Mouse (Mus musculus): Measurements from ENCODE around the gene Atrnl1. TPM values are rescaled to one million over a fixed set of nuclear protein-coding genes. Genes with fewer than 3 reads are reported as not detected.

Atrnl1 gene
- total RNA-seq (2021): 10 to 100 TPM; 25.3 to 33.2 TPM
- long read RNA-seq, experiment 1, partial matches to known transcripts: 7 of 7 reads
- long read RNA-seq, experiment 1, other reads (novel, unspliced or antisense): 0 of 7 reads
- long read RNA-seq, experiment 2, partial matches to known transcripts: 2 of 5 reads
- long read RNA-seq, experiment 2, other reads (novel, unspliced or antisense): 3 of 5 reads

- DNase-seq: peak; percentile 92
These were observed at the start of gene Atrnl1 for GRCm38 (mm10) chr19:57610476-57611261. Gene Atrnl1 (plus strand): TSS chr19:57611034.

DNA sequence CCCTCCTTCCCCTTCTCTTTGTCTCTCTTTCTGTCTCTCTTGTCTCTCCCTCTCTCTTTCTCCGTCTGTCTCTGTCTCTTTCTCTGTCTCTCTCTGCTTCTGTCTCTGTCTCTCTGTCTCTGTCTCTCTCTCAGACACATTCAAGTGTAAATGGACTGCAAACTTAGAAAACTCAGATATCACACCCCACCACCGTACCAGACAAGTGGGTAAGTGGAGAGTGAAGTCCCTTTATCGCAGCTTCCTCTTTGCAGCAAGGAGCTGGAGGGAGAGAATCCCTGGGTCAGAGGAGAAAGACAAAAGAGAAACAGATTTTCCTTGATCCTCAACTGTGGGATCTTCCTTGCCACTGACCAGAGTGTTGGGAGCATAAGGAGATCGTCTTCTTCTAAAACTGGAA is 49.3 kb upstream of the Atrnl1 start:
- DNase-seq: no peak

DNA sequence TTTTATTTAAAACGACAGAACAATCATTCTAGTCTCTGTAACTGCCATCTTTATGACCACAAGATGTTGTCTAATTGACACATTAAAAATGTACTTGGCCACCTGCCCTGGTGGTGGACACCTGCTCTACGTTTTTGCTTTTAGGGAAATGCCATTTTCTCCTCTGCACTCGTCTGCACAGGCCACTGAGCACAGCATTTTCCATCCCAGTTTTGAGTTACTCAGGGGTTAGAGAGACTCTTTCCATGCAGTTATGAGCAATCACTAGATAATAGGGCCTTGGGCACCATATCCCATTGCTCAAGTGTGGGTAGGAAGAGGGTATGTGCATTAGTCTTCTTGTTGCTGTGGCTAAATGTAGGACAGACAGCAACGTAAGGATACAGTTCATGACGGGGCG is 41.8 kb upstream of the Atrnl1 start:
- DNase-seq: no peak

DNA sequence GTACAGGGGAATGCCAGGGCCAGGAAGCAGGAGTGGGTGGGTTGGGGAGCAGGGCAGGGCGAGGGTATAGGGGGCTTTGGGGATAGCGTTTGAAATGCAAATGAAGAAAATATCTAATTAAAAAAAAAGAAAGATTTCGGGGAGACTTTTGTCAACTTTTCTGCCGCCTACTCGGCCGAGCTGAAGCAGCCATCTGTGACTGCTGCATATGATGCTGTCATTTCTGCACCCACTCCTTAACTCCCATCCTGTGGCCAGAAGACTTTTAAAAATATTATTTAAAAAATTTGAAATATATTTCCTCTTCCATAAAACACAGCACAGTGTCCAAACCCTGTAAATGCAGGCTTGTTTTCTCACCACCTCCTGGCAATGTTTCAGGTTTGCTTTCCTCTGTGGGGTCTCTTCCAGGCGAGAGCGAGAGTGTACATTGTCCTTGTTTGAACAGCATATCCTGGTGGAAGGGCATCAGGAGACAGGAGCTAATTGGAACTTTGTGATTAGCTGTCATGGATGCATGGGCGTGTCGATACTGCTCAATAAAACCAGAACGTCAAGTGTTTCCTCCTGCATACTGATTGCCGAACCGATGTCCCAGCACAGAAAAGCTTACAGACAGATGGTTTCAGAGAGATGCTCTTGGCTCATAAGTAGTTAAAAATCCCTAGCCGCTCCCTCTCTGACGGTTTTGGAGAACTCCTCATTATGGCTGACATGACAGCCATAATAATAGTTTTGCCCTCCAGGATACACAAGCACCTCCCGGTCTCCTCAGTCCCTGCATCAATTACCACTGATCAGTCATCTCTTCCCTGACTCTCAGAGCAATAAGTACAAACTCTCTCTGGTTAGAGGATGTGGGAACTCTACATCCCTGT is 38.2 kb upstream of the Atrnl1 start:
- no peak for DNase-seq

- DNase-seq: no peak
These were observed 37.4 kb upstream of the Atrnl1 start for GRCm38 (mm10) chr19:57573470-57573869.

- no peak for DNase-seq
These were observed 35.8 kb upstream of the Atrnl1 start for GRCm38 (mm10) chr19:57575027-57575426.

DNA sequence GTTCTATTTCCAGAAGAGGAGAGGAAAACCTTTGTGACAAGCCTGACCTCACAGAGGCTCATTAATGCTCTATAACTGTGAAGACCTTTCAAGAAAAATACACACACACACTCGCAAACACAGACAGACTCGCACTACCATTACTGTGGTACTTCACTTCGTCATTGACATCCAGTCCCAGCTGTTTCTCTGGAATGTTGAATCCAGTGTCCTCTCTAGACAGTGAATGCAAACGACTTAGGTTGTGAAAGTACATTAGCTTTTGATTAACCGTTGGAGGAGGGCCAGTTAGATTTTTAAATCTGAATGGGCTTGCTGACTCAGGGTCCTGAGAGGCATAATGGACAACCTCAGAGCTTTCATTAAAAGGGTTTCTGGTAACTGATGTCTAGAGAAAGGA is 34.0 kb upstream of the Atrnl1 start:
- no peak for DNase-seq

DNA sequence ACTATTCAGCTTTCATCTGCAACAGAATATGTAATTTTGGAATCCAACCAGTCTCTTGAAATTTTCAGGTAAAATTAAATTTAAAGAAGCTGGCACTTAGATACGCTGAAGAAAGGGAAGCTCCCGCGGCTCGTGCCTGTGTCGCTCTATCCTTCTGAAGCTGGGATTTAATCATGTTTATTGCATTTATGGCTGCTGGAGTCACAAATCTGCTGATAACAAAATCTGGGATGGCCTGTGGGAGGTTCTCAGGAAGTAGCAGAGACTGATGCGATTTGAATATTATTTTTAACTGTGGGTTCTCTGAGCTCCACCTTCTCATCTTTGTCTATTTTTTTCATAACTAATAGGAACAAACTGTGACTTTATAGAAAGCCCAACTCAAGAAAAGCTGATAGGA is 33.6 kb upstream of the Atrnl1 start:
- DNase-seq: no peak

- DNase-seq: no peak
These were observed 29.9 kb upstream of the Atrnl1 start for GRCm38 (mm10) chr19:57580962-57581361.

DNA sequence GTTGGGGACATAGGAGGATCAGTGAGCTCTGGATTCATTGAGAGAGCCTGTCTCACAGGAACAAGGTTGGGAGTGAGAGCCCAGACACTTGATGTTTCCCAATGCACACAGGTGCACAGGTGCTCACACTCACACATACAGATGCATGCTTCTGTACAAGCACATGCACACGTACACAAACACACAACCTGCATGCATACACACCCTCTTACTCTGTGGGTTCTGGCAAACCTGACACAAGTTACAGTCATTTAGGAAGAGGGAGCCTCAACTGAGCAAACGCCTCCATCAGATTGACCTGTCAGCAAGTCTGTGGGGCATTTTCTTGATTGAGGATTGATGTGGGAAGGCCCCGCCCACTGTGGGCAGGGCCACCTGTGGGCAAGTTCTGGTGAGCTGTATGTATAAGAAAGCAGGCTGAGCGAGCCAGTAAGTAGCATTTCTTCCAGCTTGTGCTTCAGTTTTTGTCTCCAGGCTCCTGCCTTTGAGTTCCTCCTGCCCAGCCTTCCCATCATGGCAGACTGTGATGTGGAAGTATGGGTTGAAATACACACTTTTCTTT is 25.5 kb upstream of the Atrnl1 start:
- no peak for DNase-seq

DNA sequence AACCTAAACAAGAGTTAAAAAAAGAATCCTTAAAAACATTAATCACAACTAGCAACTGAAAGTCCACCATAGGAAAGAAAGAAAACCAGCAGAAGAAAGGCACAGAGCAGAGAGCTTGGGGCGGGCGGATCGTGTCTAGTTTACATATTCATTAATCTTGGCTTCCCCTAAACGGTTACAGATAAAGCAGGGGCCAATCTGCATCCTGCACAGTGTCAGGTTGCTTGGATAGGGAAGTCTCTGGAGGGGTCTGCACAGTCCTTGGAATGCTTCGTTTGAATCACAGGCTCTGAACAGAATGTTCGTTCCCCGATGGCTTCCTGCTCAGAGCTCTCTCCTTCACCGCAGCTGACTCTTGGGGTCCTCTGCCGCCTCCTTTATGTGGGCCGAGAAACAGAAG is 24.7 kb upstream of the Atrnl1 start:
- no peak for DNase-seq

- DNase-seq: no peak
These were observed 21.3 kb upstream of the Atrnl1 start for GRCm38 (mm10) chr19:57589516-57589915.

DNA sequence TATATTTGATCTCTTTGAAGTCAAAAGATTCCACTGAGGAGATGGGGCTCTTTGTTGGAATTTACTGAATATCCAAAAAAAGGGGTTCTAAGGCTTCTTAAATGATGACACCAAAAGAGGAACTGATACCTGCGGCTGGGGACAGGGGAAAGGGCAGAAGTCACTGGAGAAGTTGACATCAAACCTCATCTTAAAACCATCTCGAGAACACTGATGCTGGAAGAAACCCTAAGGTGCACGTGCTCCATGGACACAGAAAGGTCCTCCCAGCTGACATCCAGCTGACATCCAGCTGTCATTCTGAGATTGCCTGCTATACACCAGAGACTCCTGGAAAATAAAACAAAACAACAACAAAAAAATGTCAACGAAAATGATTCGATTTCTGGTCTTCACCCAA is 19.9 kb upstream of the Atrnl1 start:
- DNase-seq: no peak

DNA sequence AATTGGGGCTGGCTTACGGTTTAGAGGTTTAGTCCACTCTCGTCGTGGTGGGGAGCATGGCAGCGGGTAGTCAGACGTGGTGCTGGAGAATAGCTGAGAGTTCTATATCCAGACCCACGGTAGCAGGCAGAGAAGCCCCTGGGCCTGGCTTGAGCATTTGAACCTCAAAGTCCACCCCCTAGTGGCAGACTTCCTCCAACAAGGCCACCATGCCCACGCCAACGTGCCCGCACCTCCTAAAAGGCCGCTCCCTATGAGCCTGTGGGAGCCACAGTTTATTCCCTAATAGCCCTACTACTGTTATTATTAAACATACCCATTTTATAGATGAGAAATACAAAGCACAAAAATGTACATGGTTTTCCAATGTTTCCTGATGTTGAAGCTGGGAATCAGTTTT is 19.2 kb upstream of the Atrnl1 start:
- no peak for DNase-seq

- DNase-seq: no peak
These were observed 18.5 kb upstream of the Atrnl1 start for GRCm38 (mm10) chr19:57592355-57592754.

DNA sequence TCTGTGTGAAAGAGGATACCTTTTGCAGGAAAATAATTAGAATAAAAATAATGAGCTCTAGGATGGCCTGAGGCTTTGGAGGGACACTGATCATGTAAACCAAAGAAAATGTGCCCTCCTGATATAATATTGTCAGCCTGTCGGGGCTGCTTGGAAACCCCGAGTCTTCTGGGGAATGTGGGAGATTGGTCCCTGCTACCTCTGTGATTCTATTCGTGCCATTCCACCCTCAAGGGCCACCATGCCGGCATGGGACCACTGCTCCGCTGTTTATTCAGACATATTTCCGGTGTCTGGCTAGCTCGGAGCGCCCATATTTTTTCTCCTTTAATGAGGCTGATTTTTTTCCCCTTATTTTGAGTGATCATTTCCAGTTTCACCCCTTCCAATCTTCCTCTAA is 11.7 kb upstream of the Atrnl1 start:
- no peak for DNase-seq

GRCm38 (mm10) chr19:57600233-57600929 is 10.5 kb upstream of the Atrnl1 start:
- DNase-seq: no peak

DNA sequence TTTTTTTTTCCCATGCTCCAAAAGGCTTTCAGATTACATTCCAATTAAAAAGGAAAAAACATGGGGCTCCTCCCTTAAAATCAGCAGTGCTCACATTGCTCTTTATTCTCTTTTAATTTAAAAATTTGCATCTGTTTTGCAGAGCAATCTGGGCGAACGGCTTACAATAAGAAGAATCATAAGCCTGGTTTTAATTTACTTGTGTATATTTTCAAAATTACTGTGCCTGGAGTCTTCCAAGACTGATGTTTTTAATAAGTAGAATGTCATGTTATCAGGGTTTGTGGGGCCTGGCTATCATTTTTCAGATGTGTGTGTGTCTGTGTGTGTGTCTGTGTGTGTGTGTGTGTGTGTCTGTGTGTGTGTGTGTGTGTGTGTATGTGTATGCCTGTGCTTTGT is 9.9 kb upstream of the Atrnl1 start:
- DNase-seq: no peak

DNA sequence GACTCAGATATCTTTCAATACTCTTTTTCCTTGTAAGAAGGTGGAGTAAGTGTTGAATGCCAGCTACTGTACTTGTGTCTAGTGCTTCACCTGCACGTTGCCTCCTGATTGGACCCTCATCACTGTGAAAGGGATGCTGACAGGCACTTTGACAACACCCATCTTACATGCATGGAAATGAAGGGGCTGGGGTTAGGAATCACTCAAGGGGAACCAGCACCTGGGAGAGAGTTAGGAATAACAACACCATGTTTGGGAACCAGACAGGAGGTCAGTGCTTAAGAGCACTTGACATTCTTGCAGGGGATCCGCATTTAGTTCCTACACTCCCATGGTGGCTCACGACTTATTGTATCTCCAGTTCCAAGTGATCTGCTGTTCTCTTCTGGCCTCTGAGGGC is 7.2 kb upstream of the Atrnl1 start:
- no peak for DNase-seq

- no peak for DNase-seq
These were observed 4.9 kb upstream of the Atrnl1 start for GRCm38 (mm10) chr19:57605941-57606340.

DNA sequence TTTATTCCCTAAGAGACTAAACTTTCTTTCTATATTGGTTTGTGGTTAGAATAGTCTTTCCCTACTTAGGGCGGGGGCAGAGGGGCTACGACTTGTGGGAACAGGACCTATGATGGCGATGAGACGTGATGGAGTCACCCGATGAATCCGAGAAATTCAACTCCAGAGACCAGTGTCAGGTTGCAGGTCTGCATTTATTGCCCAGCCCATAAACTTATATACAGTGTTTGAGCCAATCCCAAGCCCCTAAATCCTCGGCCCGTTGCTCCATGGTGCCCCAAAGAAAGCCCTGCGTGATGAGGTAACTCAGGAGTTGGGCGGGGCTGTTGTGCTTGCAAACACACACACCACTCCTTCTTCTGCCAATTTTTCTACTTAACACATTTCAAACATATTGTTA is 4.5 kb upstream of the Atrnl1 start:
- no peak for DNase-seq

GRCm38 (mm10) chr19:57609361-57610057 is 1.3 kb upstream of the Atrnl1 start:
- peak; percentile 65 for DNase-seq

Data from adrenal gland, postnatal 10 days (tissue).